ENCODE assay signal across 10 mouse cellular contexts in the genomic region with DNA sequence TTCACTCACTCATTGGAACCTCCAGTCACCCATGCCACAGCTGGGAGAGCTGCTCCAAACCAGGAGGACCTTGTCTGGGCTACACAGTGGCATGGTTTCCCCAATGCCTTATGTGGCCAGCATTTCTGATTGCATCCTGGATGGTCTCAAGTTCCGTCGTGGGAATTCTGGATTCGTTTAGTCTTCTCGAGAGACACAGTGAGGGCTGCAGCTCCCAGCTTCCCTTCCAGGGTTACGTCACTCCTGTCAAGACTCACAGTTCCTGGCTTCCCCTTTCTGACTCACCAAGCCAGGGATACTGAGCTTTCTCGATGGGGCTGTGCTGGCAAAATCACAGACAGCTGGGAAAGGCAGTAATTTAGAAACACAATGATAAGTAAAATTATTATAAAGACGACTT. TPM values are rescaled to one million over a fixed set of nuclear protein-coding genes. Genes with fewer than 3 reads are reported as not detected.
DNase-seq lines count a peak whose midpoint lies in the region; ATAC-seq and TF ChIP-seq lines count a peak whose summit lies in the region.
"Had no signal": no experiment of that assay in that cellular context is flagged by ENCODE, and none has a peak within 500 bp of the region (broad histone marks: within the 10 kb centered on the region; RNA-seq: fewer than 3 reads in every experiment).

No protein-coding gene starts in this region.

- no peak overlapping the region for H3K4me3 ChIP-seq in cerebellum, adult 2 months (replicated peaks; ENCODE audit: insufficient read depth, low read depth, low read length)
- no peak overlapping the region for H3K4me3 ChIP-seq in heart, embryonic 16.5 days (ENCODE audit: low read length)
- no peak overlapping the region for H3K4me3 ChIP-seq in stomach, postnatal 0 days (ENCODE audit: low read depth, low read length)
- H3K4me3 ChIP-seq: forebrain, embryonic 12.5 days had no signal

- no peak overlapping the region for H3K4me2 ChIP-seq in heart, embryonic 16.5 days (ENCODE audit: low read depth, low read length)
- H3K4me2 ChIP-seq in stomach, postnatal 0 days (replicated peaks; ENCODE audit: low read depth), result peak overlapping the region; percentile 23; the same call in 1 of the 2 replicates
- H3K4me2 ChIP-seq: forebrain, embryonic 12.5 days had no signal

- WGBS in cerebellum, adult 2 months, result 35% methylated on average over 7 of the region's 7 CpGs
- WGBS in heart, embryonic 16.5 days, result 17% methylated on average over 7 of the region's 7 CpGs
- 26% methylated on average over 7 of the region's 7 CpGs for WGBS in stomach, postnatal 0 days

- 0 out of 2 replicates have a peak overlapping the region, but pooled peaks have one; percentile 18 for H3K27ac ChIP-seq in cerebellum, adult 2 months (ENCODE audit: insufficient read depth, low read length)
- peak overlapping the region; percentile 39; the same call in 1 of the 2 replicates for H3K27ac ChIP-seq in heart, embryonic 16.5 days (ENCODE audit: low read length)
- H3K27ac ChIP-seq in stomach, postnatal 0 days (replicated peaks), result peak overlapping the region; percentile 49; the same call in 1 of the 2 replicates
- H3K27ac ChIP-seq: forebrain, embryonic 12.5 days; macrophage had no signal

- no peak for TF ChIP-seq CTCF in cerebellum, adult 2 months (IDR thresholded peaks at IDR 0.05; ENCODE audit: borderline replicate concordance, insufficient read depth, low read depth, low read length)
- no peak for TF ChIP-seq CTCF in stomach, postnatal 0 days (IDR thresholded peaks at IDR 0.05; ENCODE audit: low read depth)

- no peak for DNase-seq in cerebellum, adult 2 months
- no peak for DNase-seq in cerebellum, adult 9-10 months
- DNase-seq in urinary bladder, postnatal 25 days (ENCODE audit: low spot score), result peak; percentile 24
- DNase-seq in urinary bladder, adult 2 months (ENCODE audit: low spot score), result no peak
- no peak for DNase-seq in stomach, postnatal 0 days (ENCODE audit: low spot score)
- DNase-seq in right cerebral cortex, postnatal 36 days (ENCODE audit: low spot score in 2 of 2), result no peak
- no peak for DNase-seq in kidney, adult 9 months

- H3K9me3 ChIP-seq in heart, embryonic 16.5 days (replicated peaks; ENCODE audit: control insufficient read depth, low read length), result no peaks in the 10 kb centered on the region
- H3K9me3 ChIP-seq in stomach, postnatal 0 days (ENCODE audit: control insufficient read depth, low read length), result no peaks in the 10 kb centered on the region
- H3K9me3 ChIP-seq: forebrain, embryonic 12.5 days had no signal

- TF ChIP-seq EP300 in stomach, postnatal 0 days (optimal IDR thresholded peaks at IDR 0.05), result no peak

- ATAC-seq in heart, embryonic 16.5 days (replicated peaks; ENCODE audit: extremely low read depth, insufficient read depth, low FRiP score), result 0 out of 2 replicates have a peak, but pooled peaks have one; percentile 39
- peak; percentile 70; the same call in 1 of the 2 replicates for ATAC-seq in stomach, postnatal 0 days (ENCODE audit: low FRiP score, low TSS enrichment)

- no peak for TF ChIP-seq POLR2A in cerebellum, adult 2 months (IDR thresholded peaks at IDR 0.05; ENCODE audit: borderline replicate concordance, insufficient read depth, low read length)

- H3K4me1 ChIP-seq in cerebellum, adult 2 months (ENCODE audit: control insufficient read depth, insufficient read depth, low read length), result no peaks in the 10 kb centered on the region; the same call in none of the 2 replicates
- peaks cover 10% of the 10 kb centered on the region for H3K4me1 ChIP-seq in heart, embryonic 16.5 days (ENCODE audit: control insufficient read depth, insufficient read depth, low read length)
- no peaks in the 10 kb centered on the region; the same call in 1 of the 2 replicates for H3K4me1 ChIP-seq in stomach, postnatal 0 days (replicated peaks; ENCODE audit: control insufficient read depth, insufficient read depth)

- no peaks in the 10 kb centered on the region for H3K36me3 ChIP-seq in heart, embryonic 16.5 days (ENCODE audit: control insufficient read depth, insufficient read depth)
- no peaks in the 10 kb centered on the region for H3K36me3 ChIP-seq in stomach, postnatal 0 days (ENCODE audit: control insufficient read depth, insufficient read depth, low read length)
- H3K36me3 ChIP-seq: forebrain, embryonic 12.5 days had no signal

- no peak overlapping the region for H3K9ac ChIP-seq in heart, embryonic 16.5 days (ENCODE audit: low read length)
- H3K9ac ChIP-seq in stomach, postnatal 0 days (ENCODE audit: low read length), result no peak overlapping the region
- H3K9ac ChIP-seq: forebrain, embryonic 12.5 days had no signal

- H3K27me3 ChIP-seq in cerebellum, adult 2 months (ENCODE audit: control insufficient read depth, insufficient read depth, low read length), result no peaks in the 10 kb centered on the region
- H3K27me3 ChIP-seq in heart, embryonic 16.5 days (ENCODE audit: control insufficient read depth, insufficient read depth, low read length), result no peaks in the 10 kb centered on the region
- H3K27me3 ChIP-seq in stomach, postnatal 0 days (ENCODE audit: control insufficient read depth, insufficient read depth, low read length), result no peaks in the 10 kb centered on the region
- H3K27me3 ChIP-seq: forebrain, embryonic 12.5 days had no signal

RNA-seq across cellular contexts. Expression of a gene that starts 54.0 kb away (rescaled TPM):
- polyA plus RNA-seq in cerebellum, adult 2 months (2012; rRNA removed), result 42.6 and 45.0 TPM in 2 replicates
- 62.8 and 74.9 TPM in 2 replicates for polyA plus RNA-seq in urinary bladder, adult 2 months (2012; rRNA removed)
- polyA plus RNA-seq in heart, embryonic 16.5 days (2015; fragmentation: Nextera tagmentation; extraction: Ambion mirVana), result 24.0 and 29.8 TPM in 2 replicates
- 11.1 and 11.5 TPM in 2 replicates for polyA plus RNA-seq in stomach, postnatal 0 days (2015; fragmentation: Nextera tagmentation; extraction: Ambion mirVana)
